Mouse (Mus musculus) ES-E14 (cell line): ENCODE results near the gene Pram1. TPM values are rescaled to one million over a fixed set of nuclear protein-coding genes. Genes with fewer than 3 reads are reported as not detected.

Source experiments
- DNase-seq: peaks from one replicate; pipeline ENCODE4 v3.0.0-alpha.2; 2013; ENCODE audit warnings: low read depth, low spot score
- H3K27ac ChIP-seq: 2 replicates; pipeline ENCODE4 v1.5.1; 2012; ENCODE audit warnings: low read depth, mild to moderate bottlenecking, low read length, moderate library complexity, mixed read lengths; ENCODE audit not compliant: poor library complexity, insufficient read depth, severe bottlenecking
- H3K36me3 ChIP-seq: 2 replicates; pipeline ENCODE4 v1.6.1; 2012; ENCODE audit warnings: mild to moderate bottlenecking, low read length, moderate library complexity, mixed read lengths; ENCODE audit not compliant: control insufficient read depth, poor library complexity, insufficient read depth, severe bottlenecking
- H3K4me1 ChIP-seq, 2 experiments: fragments of 150-350 bp in 1 of 2; sonication (generic) in 1 of 2; 2 replicates each; pipeline ENCODE4 v1.6.1; 2012; ENCODE audit warnings: low read length in 2 of 2, mild to moderate bottlenecking in 1 of 2, mixed read lengths in 1 of 2; ENCODE audit not compliant: control insufficient read depth in 2 of 2, insufficient read depth in 2 of 2, poor library complexity in 1 of 2
- H3K4me3 ChIP-seq, 2 experiments: fragments of 150-350 bp in 1 of 2; sonication (generic) in 1 of 2; 2 replicates each; pipeline ENCODE4 v1.5.1; 2012; ENCODE audit warnings: low read length in 2 of 2, low read depth in 1 of 2, mild to moderate bottlenecking in 1 of 2, mixed read lengths in 1 of 2; ENCODE audit not compliant: insufficient read depth in 1 of 2, poor library complexity in 1 of 2, severe bottlenecking in 1 of 2
- H3K9ac ChIP-seq: 2 replicates; pipeline ENCODE4 v1.6.1; 2012; ENCODE audit warnings: low read depth, mild to moderate bottlenecking, low read length, mixed read lengths; ENCODE audit not compliant: poor library complexity, insufficient read depth, severe bottlenecking
- H3K9me3 ChIP-seq: fragments of 150-350 bp; sonication (generic); 2 replicates; pipeline ENCODE4 v1.6.1; 2012; ENCODE audit warnings: low read depth, mild to moderate bottlenecking, low read length; ENCODE audit not compliant: control insufficient read depth, insufficient read depth
- CHD2 ChIP-seq: IDR thresholded peaks from 2 replicates; pipeline ENCODE4 v1.6.1; 2014; ENCODE audit warnings: mild to moderate bottlenecking, low read depth, low read length, inconsistent platforms
- HCFC1 ChIP-seq: IDR thresholded peaks from 2 replicates; pipeline ENCODE4 v1.6.1; 2012; ENCODE audit warnings: low read length, inconsistent platforms, borderline replicate concordance; ENCODE audit not compliant: insufficient read depth
- MAFK ChIP-seq: IDR thresholded peaks from 2 replicates; pipeline ENCODE4 v1.6.1; 2014; ENCODE audit warnings: mild to moderate bottlenecking, low read depth, low read length, inconsistent platforms; ENCODE audit not compliant: insufficient read depth
- ZC3H11A ChIP-seq: IDR thresholded peaks from 2 replicates; pipeline ENCODE4 v1.6.1; 2012; ENCODE audit warnings: low read depth, mild to moderate bottlenecking, inconsistent platforms, low read length, borderline replicate concordance
- ZNF384 ChIP-seq: IDR thresholded peaks from 2 replicates; pipeline ENCODE4 v1.6.1; 2012; ENCODE audit warnings: low read depth, low read length, inconsistent platforms
- in situ Hi-C, 2 experiments: fragments of 600-800 bp; cut with MboI; formaldehyde crosslinking; loops; one replicate each; pipeline ENCODE4 v1.15.1; 2025; ENCODE audit warnings: low sequenced_read_pairs in 2 of 2, inconsistent platforms in 1 of 2; ENCODE audit not compliant: unreplicated experiment in 2 of 2
- total RNA-seq: library from RNA; depleted of rRNA; stranded (reverse); fragments of 300-350 nt; gene quantifications from 2 replicates; pipeline ENCODE4 v1.2.3, GENCODE M21; 2012

The Pram1 gene
- total RNA-seq, 1 experiment = 0.45 TPM

GRCm38 (mm10) chr17:33675452-33675851 is 37.6 kb downstream of the Pram1 start:
- no peak overlapping the region for H3K27ac ChIP-seq
- H3K9me3 ChIP-seq = no peaks in the 10 kb centered on the region
- no peak overlapping the region for H3K9ac ChIP-seq
- H3K4me3 ChIP-seq = no peak overlapping the region
- in situ Hi-C loops = no loop called here
- TF ChIP-seq ZC3H11A = no peak
- no peak for TF ChIP-seq MAFK
- TF ChIP-seq HCFC1 = no peak
- no peak for TF ChIP-seq CHD2
- no peak for TF ChIP-seq ZNF384
- DNase-seq = no peak
- peaks cover 8% of the 10 kb centered on the region for H3K36me3 ChIP-seq
- no peaks in the 10 kb centered on the region for H3K4me1 ChIP-seq

DNA sequence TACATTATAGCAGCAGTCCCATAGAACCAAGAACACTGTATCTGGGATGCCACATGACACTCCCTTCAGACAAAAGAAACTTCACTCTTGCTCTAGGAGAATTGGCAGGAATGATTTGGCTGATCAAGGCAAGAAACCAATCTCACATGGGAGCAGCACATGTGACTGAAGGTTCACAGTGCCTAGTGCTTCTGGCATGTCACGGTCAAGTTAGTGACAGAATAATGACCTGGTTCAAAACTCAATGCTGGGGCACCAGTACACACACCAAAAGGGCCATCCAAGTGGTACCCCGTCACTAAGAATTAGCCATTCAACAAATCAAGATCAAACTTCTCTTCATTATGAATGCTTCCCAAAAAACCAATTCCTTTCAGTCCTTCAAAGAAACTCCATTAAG is 38.2 kb downstream of the Pram1 start:
- no peak overlapping the region for H3K4me3 ChIP-seq
- H3K27ac ChIP-seq = no peak overlapping the region
- H3K9ac ChIP-seq = no peak overlapping the region
- DNase-seq = no peak
- TF ChIP-seq ZC3H11A (no peak), CHD2 (no peak), ZNF384 (no peak), MAFK (no peak), HCFC1 (no peak)
- in situ Hi-C loops = no loop called here
- H3K4me1 ChIP-seq = no peaks in the 10 kb centered on the region; a peak in 1 of 4 replicates
- H3K9me3 ChIP-seq = no peaks in the 10 kb centered on the region
- peaks cover 8% of the 10 kb centered on the region for H3K36me3 ChIP-seq

GRCm38 (mm10) chr17:33678771-33679170 is 40.9 kb downstream of the Pram1 start:
- Histone ChIP-seq H3K36me3 (peaks cover 9% of the 10 kb centered on the region), H3K27ac (no peak overlapping the region), H3K9me3 (no peaks in the 10 kb centered on the region), H3K4me3 (no peak overlapping the region), H3K9ac (no peak overlapping the region), H3K4me1 (peaks cover 0 to 3% of the 10 kb centered on the region in 2 experiments; a peak in 1 of 4 replicates)
- DNase-seq = no peak
- in situ Hi-C loops = no loop called here
- TF ChIP-seq ZNF384 (no peak), ZC3H11A (no peak), HCFC1 (no peak)

- H3K4me3 ChIP-seq = no peak overlapping the region
- no peaks in the 10 kb centered on the region for H3K9me3 ChIP-seq
- DNase-seq = no peak
- H3K4me1 ChIP-seq = peaks cover 0 to 9% of the 10 kb centered on the region in 2 experiments; a peak in 1 of 4 replicates
- H3K9ac ChIP-seq = no peak overlapping the region
- H3K36me3 ChIP-seq = peaks cover 5% of the 10 kb centered on the region
- in situ Hi-C loops = no loop called here
- no peak overlapping the region for H3K27ac ChIP-seq
- TF ChIP-seq CHD2 (no peak), ZNF384 (no peak), ZC3H11A (no peak), MAFK (no peak), HCFC1 (no peak)
Observed at GRCm38 (mm10) chr17:33681767-33682166, 43.9 kb downstream of the Pram1 start.

DNA sequence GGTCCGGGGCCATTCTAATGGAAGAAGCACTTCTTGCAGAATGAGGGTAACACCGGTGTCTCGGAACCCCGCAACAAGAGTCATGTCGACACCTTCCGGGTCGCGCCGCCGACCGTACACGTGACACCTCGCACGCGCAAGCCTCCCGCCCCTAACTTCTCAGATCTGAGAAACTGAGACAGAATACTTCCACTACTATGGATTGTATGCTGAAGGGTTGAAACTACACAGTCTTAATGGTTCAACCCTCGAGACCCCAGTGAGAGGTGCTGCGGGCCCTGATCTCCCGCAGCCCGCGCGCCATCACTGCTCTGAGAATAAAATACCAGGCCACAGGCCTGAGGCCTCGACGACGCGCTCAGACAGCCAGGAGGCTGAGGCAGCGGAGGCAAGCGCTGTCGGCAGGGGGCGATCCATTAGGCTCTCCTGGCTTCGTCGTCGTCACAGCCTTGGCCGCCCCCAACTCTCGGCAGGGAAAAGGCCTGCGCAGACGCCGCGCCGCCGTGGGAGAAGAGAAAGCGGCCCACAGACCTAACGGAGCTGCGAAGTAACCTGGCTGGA is 46.9 kb downstream of the Pram1 start:
- Histone ChIP-seq H3K27ac (peak overlapping the region; percentile 59), H3K36me3 (0 out of 2 replicates have a peak, but pooled peaks cover 2% of the 10 kb centered on the region), H3K9me3 (no peaks in the 10 kb centered on the region), H3K4me3 (peak overlapping the region; percentile 77 to 81), H3K4me1 (peaks cover 0 to 9% of the 10 kb centered on the region in 2 experiments; a peak in 1 of 4 replicates), H3K9ac (peak overlapping the region; percentile 95)
- in situ Hi-C loops = no loop called here
- no peak for TF ChIP-seq CHD2
- no peak for TF ChIP-seq ZNF384
- no peak for TF ChIP-seq HCFC1
- TF ChIP-seq ZC3H11A = no peak
- TF ChIP-seq MAFK = no peak
- DNase-seq = peak; percentile 42
